ENCODE assay signal across 11 mouse cellular contexts in genomic region chr12:93890109-93890508, GRCm38 (mm10).
"Had no signal": no experiment of that assay in that cellular context is flagged by ENCODE, and none has a peak within 500 bp of the region (broad histone marks: within the 10 kb centered on the region; RNA-seq: fewer than 3 reads in every experiment).

No protein-coding gene starts in this region.

- H3K27ac ChIP-seq: hindbrain, postnatal 0 days; limb, embryonic 15.5 days; liver, embryonic 12.5 days; midbrain, embryonic 13.5 days had no signal

- H3K36me3 ChIP-seq: limb, embryonic 15.5 days; liver, embryonic 12.5 days; midbrain, embryonic 13.5 days had no signal

- H3K27me3 ChIP-seq: limb, embryonic 15.5 days; liver, embryonic 12.5 days; midbrain, embryonic 13.5 days had no signal

- H3K4me3 ChIP-seq: limb, embryonic 15.5 days; liver, embryonic 12.5 days; midbrain, embryonic 13.5 days had no signal

- H3K4me1 ChIP-seq: limb, embryonic 15.5 days; liver, embryonic 12.5 days; midbrain, embryonic 13.5 days had no signal

- DNase-seq: kidney, adult 11 months; kidney, postnatal 25 days; layer of hippocampus, adult 9-11 months; layer of hippocampus, postnatal 36 days; right cerebral cortex, postnatal 14 days; thymus, postnatal 36 days had no signal

- ATAC-seq: hindbrain, postnatal 0 days; liver, embryonic 12.5 days; lung, postnatal 0 days; midbrain, embryonic 13.5 days had no signal

- H3K4me2 ChIP-seq: limb, embryonic 15.5 days; liver, embryonic 12.5 days; midbrain, embryonic 13.5 days had no signal

- H3K9me3 ChIP-seq: limb, embryonic 15.5 days; liver, embryonic 12.5 days; midbrain, embryonic 13.5 days had no signal

- H3K9ac ChIP-seq: limb, embryonic 15.5 days; liver, embryonic 12.5 days; midbrain, embryonic 13.5 days had no signal
